Mouse (Mus musculus) gastrocnemius, adult 18-20 months (tissue): ENCODE data around the gene Gm14406. TPM values are rescaled to one million over a fixed set of nuclear protein-coding genes. Genes with fewer than 3 reads are reported as not detected.
"Not testable (repeated sequence)": the region's sequence is repeated elsewhere in the genome, so short reads cannot be mapped to it uniquely, and the experiment has no call there.

Experiments used
- DNase-seq: peaks from one replicate; pipeline ENCODE4 v3.0.0; 2021; ENCODE audit warnings: low spot score
- long read RNA-seq, 2 experiments: library from polyadenylated mRNA; stranded (forward); transcript quantifications; one replicate each; pipeline ENCODE4 v2.0.0; 2021
- total RNA-seq, 2 experiments: library from RNA; stranded (reverse); gene quantifications; 2 replicates each; pipeline ENCODE4 v1.2.3; 2021

The Gm14406 gene
- not detected for total RNA-seq
- long read RNA-seq, experiment 1, result 0 reads
- long read RNA-seq, experiment 2, result 0 reads

DNA sequence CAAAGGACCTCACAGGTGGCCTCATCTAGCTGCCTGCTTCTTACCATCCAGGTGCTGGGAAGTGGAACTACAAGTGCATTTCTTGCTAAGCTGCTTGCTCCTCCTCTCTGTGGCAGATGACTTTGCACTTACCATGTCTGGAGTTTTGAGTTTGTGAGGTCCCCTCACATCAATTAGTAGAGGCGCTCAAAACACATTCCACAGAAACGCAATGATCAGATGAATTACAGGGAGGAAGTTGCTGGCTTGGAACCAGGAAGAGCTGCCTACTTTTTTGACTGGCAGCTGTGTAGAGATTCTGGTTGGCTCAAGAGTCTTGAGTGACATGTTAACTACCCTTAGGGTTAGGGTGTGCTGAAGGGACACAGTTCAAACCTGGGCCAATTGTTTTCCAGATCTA, at the start of gene Gm14406:
Gene Gm14406 (minus strand): TSS at position 213 of the 400 bp plus-strand sequence.
- DNase-seq, result not testable (repeated sequence)

DNA sequence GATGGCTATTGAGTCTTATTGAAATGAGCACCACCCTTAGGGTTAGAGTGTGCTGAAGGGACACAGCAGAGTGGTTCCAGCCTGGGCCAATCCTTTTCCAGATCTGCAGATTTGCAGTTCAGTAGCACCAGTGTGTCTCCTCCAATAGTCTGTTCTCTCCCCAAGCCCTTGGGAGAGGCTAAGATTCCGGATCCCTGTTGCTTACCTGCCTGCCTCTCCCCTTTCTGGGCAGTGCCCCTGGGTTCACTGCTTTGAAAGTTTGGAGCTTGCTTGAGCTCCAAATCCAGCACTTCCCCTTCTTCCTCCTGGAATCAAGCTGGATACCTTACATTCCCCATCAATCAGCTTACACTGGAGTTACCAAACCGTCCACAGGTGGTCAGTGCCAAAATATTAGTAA, 2.9 kb downstream of the Gm14406 start:
- DNase-seq, result not testable (repeated sequence)

GRCm38 (mm10) chr2:177559365-177559764, 18.6 kb downstream of the Gm14406 start:
- not testable (repeated sequence) for DNase-seq

DNA sequence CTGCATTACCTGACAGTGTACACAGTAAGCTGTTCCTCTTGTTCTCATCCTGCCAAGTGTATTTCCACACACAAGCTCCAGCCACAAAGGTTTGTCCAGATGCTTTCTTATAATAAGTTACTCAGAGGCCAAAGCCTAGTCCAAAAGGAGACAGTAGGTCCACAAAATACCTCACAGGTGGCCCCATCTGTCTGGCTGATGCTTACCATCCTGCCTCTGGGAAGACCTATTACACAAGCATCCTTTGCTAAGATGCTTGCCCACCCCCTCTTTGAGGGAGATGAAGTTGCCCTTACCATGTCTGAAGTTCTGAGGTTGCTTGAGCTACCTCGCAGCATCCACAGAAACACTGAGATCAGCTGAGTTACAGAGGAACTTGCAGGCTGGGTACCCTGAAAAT, 22.7 kb downstream of the Gm14406 start:
- DNase-seq, result not testable (repeated sequence)

GRCm38 (mm10) chr2:177537717-177538116, 40.3 kb downstream of the Gm14406 start:
- not testable (repeated sequence) for DNase-seq

GRCm38 (mm10) chr2:177537141-177537540, 40.9 kb downstream of the Gm14406 start:
- DNase-seq, result not testable (repeated sequence)

- no peak for DNase-seq
These were observed 42.1 kb downstream of the Gm14406 start for GRCm38 (mm10) chr2:177535876-177536275.

GRCm38 (mm10) chr2:177524171-177524570, 53.8 kb downstream of the Gm14406 start:
- DNase-seq, result not testable (repeated sequence)

- DNase-seq, result not testable (repeated sequence)
These were observed 54.3 kb downstream of the Gm14406 start for GRCm38 (mm10) chr2:177523674-177524073.

GRCm38 (mm10) chr2:177523061-177523460, 54.9 kb downstream of the Gm14406 start:
- no peak for DNase-seq

GRCm38 (mm10) chr2:177520035-177520434, 58.0 kb downstream of the Gm14406 start:
- DNase-seq, result no peak

Other genes with a start within 250 kb of the Gm14406 start
- gene Gm14418, start 179.9 kb downstream of the Gm14406 start, total RNA-seq, result 10 to 100 TPM in 1 of 2 experiments, 1 to 10 TPM in 1; 9.6 to 12.1 TPM
- gene Zfp970, start 113.5 kb downstream of the Gm14406 start, total RNA-seq, result 10 to 100 TPM; 44.4 to 44.9 TPM
- gene Gm14403, start 80.0 kb downstream of the Gm14406 start, total RNA-seq, result 10 to 100 TPM; 37.9 to 40.1 TPM
- 10 to 100 TPM; 32.0 to 33.3 TPM for gene Gm14322, start 181.1 kb upstream of the Gm14406 start, total RNA-seq